Mouse (Mus musculus): Measurements from ENCODE around the gene Gm9817. TPM values are rescaled to one million over a fixed set of nuclear protein-coding genes. Genes with fewer than 3 reads are reported as not detected.

The Gm9817 gene
- polyA plus RNA-seq, 1 experiment: not detected

- peaks cover 3% of the 10 kb centered on the region; the same call in 1 of the 2 replicates for H3K9me3 ChIP-seq
- H3K27me3 ChIP-seq (replicated peaks): peaks cover 16% of the 10 kb centered on the region
- H3K4me1 ChIP-seq: peaks cover 6% of the 10 kb centered on the region; the same call in 1 of the 2 replicates
- no peaks in the 10 kb centered on the region for H3K36me3 ChIP-seq (replicated peaks; ENCODE audit: low read length)
- no peak overlapping the region for H3K4me3 ChIP-seq (replicated peaks)
- TF ChIP-seq FLI1 (IDR thresholded peaks at IDR 0.05; ENCODE audit: low read length) (no peak), GATA1 (IDR thresholded peaks at IDR 0.05; ENCODE audit: borderline replicate concordance, low read length) (no peak)
Observed at GRCm38 (mm10) chr13:45118822-45119221, 40.3 kb downstream of the Gm9817 start.

Other genes with a start within 250 kb of the Gm9817 start
- 36.9 and 63.7 TPM in 2 replicates for gene Dtnbp1, start 76.5 kb upstream of the Gm9817 start, polyA plus RNA-seq (2012; ENCODE audit: insufficient read depth, low replicate concordance)